Mouse (Mus musculus): ENCODE measurements around the gene Fbxw5.
A peak's percentile ranks its signal among the peaks of the same experiment; 100 is the strongest.
"Not testable (repeated sequence)": the region's sequence is repeated elsewhere in the genome, so short reads cannot be mapped to it uniquely, and the experiment has no call there.

The Fbxw5 gene

GRCm38 (mm10) chr2:25509912-25510311 lies 9.4 kb downstream of the Fbxw5 start:
- no peak for DNase-seq (ENCODE audit: low spot score)

GRCm38 (mm10) chr2:25526510-25527302 lies 26.2 kb downstream of the Fbxw5 start:
- DNase-seq (ENCODE audit: low spot score), result no peak

GRCm38 (mm10) chr2:25533707-25534106 lies 33.2 kb downstream of the Fbxw5 start:
- no peak for DNase-seq (ENCODE audit: low spot score)

GRCm38 (mm10) chr2:25534178-25534865 lies 33.8 kb downstream of the Fbxw5 start:
- peak; percentile 46 for DNase-seq (ENCODE audit: low spot score)

- no peak for DNase-seq (ENCODE audit: low spot score)
Observed at GRCm38 (mm10) chr2:25534866-25535182, 34.3 kb downstream of the Fbxw5 start.

GRCm38 (mm10) chr2:25536531-25536930 lies 36.0 kb downstream of the Fbxw5 start:
- DNase-seq (ENCODE audit: low spot score), result no peak

- no peak for DNase-seq (ENCODE audit: low spot score)
Observed at GRCm38 (mm10) chr2:25540541-25540948, 40.0 kb downstream of the Fbxw5 start.

- no peak for DNase-seq (ENCODE audit: low spot score)
Observed at GRCm38 (mm10) chr2:25541644-25542367, 41.3 kb downstream of the Fbxw5 start.

- no peak for DNase-seq (ENCODE audit: low spot score)
Observed at GRCm38 (mm10) chr2:25545996-25546810, 45.7 kb downstream of the Fbxw5 start.

GRCm38 (mm10) chr2:25546811-25547491 lies 46.4 kb downstream of the Fbxw5 start, which contains the start of gene Traf2:
Gene Traf2 (minus strand): TSS chr2:25546940.
- peak; percentile 98 for DNase-seq (ENCODE audit: low spot score)

- DNase-seq (ENCODE audit: low spot score), result no peak
Observed at GRCm38 (mm10) chr2:25549021-25549991, 48.8 kb downstream of the Fbxw5 start.

GRCm38 (mm10) chr2:25551186-25551585 lies 50.6 kb downstream of the Fbxw5 start:
- no peak for DNase-seq (ENCODE audit: low spot score)

GRCm38 (mm10) chr2:25553171-25553786 lies 52.7 kb downstream of the Fbxw5 start:
- DNase-seq (ENCODE audit: low spot score), result not testable (repeated sequence)

All from c-Kit-positive CD71-positive TER-119-positive erythroid progenitor cells, embryonic 14.5 days (primary cell).